In the genomic region with DNA sequence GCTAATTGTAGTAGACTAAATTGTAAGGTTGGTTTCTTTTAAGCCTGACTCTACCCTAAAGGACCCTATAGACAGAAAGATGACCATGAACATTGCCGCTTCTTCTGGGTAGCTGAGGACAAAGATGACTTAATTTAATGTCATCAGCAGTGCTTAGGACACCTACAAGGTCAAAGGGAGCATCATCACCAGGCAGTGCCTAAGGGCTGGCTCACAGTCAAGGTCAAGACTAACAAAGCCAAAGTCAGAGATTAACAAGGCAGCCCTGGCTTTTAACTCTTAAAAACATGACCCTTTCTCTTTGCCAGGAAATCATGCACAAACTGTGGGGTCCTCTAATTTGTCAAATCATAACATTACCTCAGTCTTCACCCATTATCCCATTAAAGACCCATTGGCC, we compare ENCODE assay signal across 9 mouse cellular contexts.
"Had no signal": no experiment of that assay in that cellular context is flagged by ENCODE, and none has a peak within 500 bp of the region (broad histone marks: within the 10 kb centered on the region; RNA-seq: fewer than 3 reads in every experiment).

No protein-coding gene starts in this region.

- DNase-seq: lung, adult 18-20 months; lung, embryonic 14.5 days; lung, postnatal 10 days; right cerebral cortex, postnatal 25 days; right cerebral cortex, postnatal 4 days; spleen, adult 18-20 months; thymus, adult 18-20 months; thymus, postnatal 14 days; thymus, postnatal 36 days had no signal
